Mouse (Mus musculus): ENCODE data around the gene Slc26a6. TPM values are rescaled to one million over a fixed set of nuclear protein-coding genes. Genes with fewer than 3 reads are reported as not detected.

Gene Slc26a6
- 22.4 and 23.1 TPM in 2 replicates for polyA plus RNA-seq (2012; rRNA removed)

DNA sequence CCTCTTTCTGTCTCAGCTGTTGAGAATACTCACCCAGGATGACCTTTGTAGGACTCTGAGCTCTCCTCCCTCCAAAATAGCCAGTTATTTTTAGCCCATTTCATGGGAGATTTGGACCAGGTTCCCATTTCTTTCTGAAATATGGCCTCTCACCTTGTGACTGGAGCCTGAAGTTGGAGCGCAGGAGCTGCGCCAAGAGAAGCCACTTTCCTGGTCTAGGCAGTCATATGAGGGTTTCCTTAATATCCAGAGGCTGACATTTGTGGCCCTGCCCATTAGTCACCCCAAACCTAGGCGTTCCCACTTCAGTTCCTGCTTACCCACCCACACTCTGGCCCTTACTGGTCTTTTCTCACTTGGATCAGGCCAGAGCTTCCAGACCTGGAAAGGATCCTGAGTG lies at the start of gene Slc26a6:
Gene Slc26a6, plus strand, starts transcription at position 308 of the 400 bp plus-strand sequence.
- no peak for DNase-seq (ENCODE audit: low read depth)
- TF ChIP-seq POLR2A (IDR thresholded peaks at IDR 0.05; ENCODE audit: borderline replicate concordance, extremely low read depth, insufficient read depth, insufficient read length, poor library complexity, severe bottlenecking) (no peak), CTCF (IDR thresholded peaks at IDR 0.05; ENCODE audit: borderline replicate concordance, extremely low read depth, insufficient read depth, insufficient read length) (no peak)

GRCm38 (mm10) chr9:108805768-108806167 lies 47.3 kb upstream of the Slc26a6 start:
- no peak for DNase-seq (ENCODE audit: low read depth)
- no peak for TF ChIP-seq POLR2A (IDR thresholded peaks at IDR 0.05; ENCODE audit: borderline replicate concordance, extremely low read depth, insufficient read depth, insufficient read length, poor library complexity, severe bottlenecking)
- no peak for TF ChIP-seq CTCF (IDR thresholded peaks at IDR 0.05; ENCODE audit: borderline replicate concordance, extremely low read depth, insufficient read depth, insufficient read length)

DNA sequence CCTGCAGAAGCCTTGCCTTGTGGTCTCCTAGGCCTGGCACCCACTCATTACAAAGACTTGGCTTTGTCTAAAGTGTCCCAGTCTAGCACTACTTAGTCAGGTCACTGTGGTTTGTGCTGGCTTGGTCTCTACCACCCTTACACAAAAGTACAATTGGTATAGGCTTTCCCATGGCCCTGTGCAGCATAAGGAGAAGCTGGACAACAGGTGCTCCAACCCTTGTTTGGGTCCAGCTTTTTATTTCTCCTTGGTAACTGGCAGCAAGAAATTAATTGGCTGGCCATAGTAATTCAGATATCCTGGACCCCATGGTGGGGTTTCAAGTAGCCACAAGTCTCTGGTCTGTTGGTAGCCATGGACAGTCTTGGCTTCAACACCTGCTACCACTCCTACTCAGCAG lies 46.7 kb upstream of the Slc26a6 start:
- TF ChIP-seq POLR2A (IDR thresholded peaks at IDR 0.05; ENCODE audit: borderline replicate concordance, extremely low read depth, insufficient read depth, insufficient read length, poor library complexity, severe bottlenecking) (no peak), CTCF (IDR thresholded peaks at IDR 0.05; ENCODE audit: borderline replicate concordance, extremely low read depth, insufficient read depth, insufficient read length) (no peak)
- DNase-seq (ENCODE audit: low read depth): no peak

- TF ChIP-seq CTCF (IDR thresholded peaks at IDR 0.05; ENCODE audit: borderline replicate concordance, extremely low read depth, insufficient read depth, insufficient read length) (no peak), POLR2A (IDR thresholded peaks at IDR 0.05; ENCODE audit: borderline replicate concordance, extremely low read depth, insufficient read depth, insufficient read length, poor library complexity, severe bottlenecking) (no peak)
- DNase-seq (ENCODE audit: low read depth): no peak
Observed at GRCm38 (mm10) chr9:108806831-108807230, 46.3 kb upstream of the Slc26a6 start.

DNA sequence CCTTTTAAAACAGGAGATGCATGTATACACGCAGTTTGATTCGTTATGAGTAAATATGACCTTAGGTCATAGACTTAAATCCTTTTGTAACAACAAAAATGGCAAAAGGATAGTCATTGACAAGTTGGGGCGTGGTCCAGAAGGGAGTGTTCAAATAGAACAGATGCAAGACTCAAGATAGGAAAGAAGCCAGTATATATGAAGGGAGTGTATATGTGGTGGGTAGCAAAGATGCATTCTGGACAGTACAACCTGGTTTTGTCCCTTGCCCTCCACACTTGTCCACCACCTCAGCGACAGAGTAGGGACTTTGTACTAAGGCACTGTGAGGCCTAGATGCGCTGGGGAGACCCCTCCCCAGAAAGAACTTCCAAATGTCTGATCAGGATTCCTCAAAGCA lies 45.4 kb upstream of the Slc26a6 start:
- TF ChIP-seq CTCF (IDR thresholded peaks at IDR 0.05; ENCODE audit: borderline replicate concordance, extremely low read depth, insufficient read depth, insufficient read length) (no peak), POLR2A (IDR thresholded peaks at IDR 0.05; ENCODE audit: borderline replicate concordance, extremely low read depth, insufficient read depth, insufficient read length, poor library complexity, severe bottlenecking) (no peak)
- no peak for DNase-seq (ENCODE audit: low read depth)

- DNase-seq (ENCODE audit: low read depth): peak; percentile 95
- TF ChIP-seq POLR2A (IDR thresholded peaks at IDR 0.05; ENCODE audit: borderline replicate concordance, extremely low read depth, insufficient read depth, insufficient read length, poor library complexity, severe bottlenecking) (peak; percentile 79; the same call in 1 of the 2 replicates), CTCF (IDR thresholded peaks at IDR 0.05; ENCODE audit: borderline replicate concordance, extremely low read depth, insufficient read depth, insufficient read length) (peak; percentile 91)
Observed at GRCm38 (mm10) chr9:108808163-108808665, 44.9 kb upstream of the Slc26a6 start, which contains the start of gene Nckipsd. Gene Nckipsd (plus strand): TSS chr9:108808368.

DNA sequence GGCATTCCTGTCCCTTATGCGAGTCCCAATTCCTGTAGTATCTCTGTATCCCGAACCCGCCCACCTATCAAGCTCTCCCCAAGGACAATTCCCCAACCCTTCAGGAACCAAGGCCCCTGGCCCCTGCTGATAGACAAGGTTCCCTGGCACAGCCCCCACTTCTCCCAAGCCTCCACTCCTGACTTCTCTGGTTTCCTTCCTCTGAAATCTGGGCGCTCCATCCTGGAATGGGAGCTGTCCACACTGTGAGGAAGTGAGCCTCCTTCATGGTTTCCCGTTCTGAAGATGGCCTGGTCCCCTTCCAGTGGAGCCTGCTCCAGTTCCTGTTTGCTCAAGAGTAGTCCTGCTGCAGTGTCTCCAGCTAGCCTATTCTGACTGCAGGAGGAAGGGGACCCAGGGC lies 43.9 kb upstream of the Slc26a6 start:
- DNase-seq (ENCODE audit: low read depth): no peak
- TF ChIP-seq CTCF (IDR thresholded peaks at IDR 0.05; ENCODE audit: borderline replicate concordance, extremely low read depth, insufficient read depth, insufficient read length) (no peak), POLR2A (IDR thresholded peaks at IDR 0.05; ENCODE audit: borderline replicate concordance, extremely low read depth, insufficient read depth, insufficient read length, poor library complexity, severe bottlenecking) (no peak)

- TF ChIP-seq POLR2A (IDR thresholded peaks at IDR 0.05; ENCODE audit: borderline replicate concordance, extremely low read depth, insufficient read depth, insufficient read length, poor library complexity, severe bottlenecking): no peak
- TF ChIP-seq CTCF (IDR thresholded peaks at IDR 0.05; ENCODE audit: borderline replicate concordance, extremely low read depth, insufficient read depth, insufficient read length): no peak
- no peak for DNase-seq (ENCODE audit: low read depth)
Observed at GRCm38 (mm10) chr9:108809723-108810122, 43.4 kb upstream of the Slc26a6 start.

DNA sequence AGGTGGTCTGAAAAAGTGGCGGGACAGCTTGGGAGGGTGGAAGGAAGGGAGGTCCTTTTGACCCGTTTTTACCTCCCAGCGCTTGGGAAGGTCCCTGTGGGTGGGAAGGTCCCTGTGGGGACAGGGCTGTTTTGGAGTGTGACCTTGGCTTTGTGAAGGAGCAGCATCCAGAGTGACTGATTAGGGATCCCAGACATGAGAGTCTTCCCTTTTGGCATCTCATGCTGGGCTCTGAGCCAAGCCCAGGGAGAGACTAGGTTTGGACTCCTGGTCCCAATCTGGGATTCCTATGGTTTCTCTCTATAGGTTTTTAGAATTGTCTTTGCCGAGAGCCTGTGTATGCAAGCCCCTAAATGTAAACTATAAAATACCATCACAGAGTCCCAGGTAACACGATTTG lies 42.6 kb upstream of the Slc26a6 start:
- TF ChIP-seq CTCF (IDR thresholded peaks at IDR 0.05; ENCODE audit: borderline replicate concordance, extremely low read depth, insufficient read depth, insufficient read length) (no peak), POLR2A (IDR thresholded peaks at IDR 0.05; ENCODE audit: borderline replicate concordance, extremely low read depth, insufficient read depth, insufficient read length, poor library complexity, severe bottlenecking) (no peak)
- DNase-seq (ENCODE audit: low read depth): no peak

GRCm38 (mm10) chr9:108815557-108815956 lies 37.5 kb upstream of the Slc26a6 start:
- TF ChIP-seq POLR2A (IDR thresholded peaks at IDR 0.05; ENCODE audit: borderline replicate concordance, extremely low read depth, insufficient read depth, insufficient read length, poor library complexity, severe bottlenecking): no peak
- no peak for TF ChIP-seq CTCF (IDR thresholded peaks at IDR 0.05; ENCODE audit: borderline replicate concordance, extremely low read depth, insufficient read depth, insufficient read length)
- DNase-seq (ENCODE audit: low read depth): no peak

DNA sequence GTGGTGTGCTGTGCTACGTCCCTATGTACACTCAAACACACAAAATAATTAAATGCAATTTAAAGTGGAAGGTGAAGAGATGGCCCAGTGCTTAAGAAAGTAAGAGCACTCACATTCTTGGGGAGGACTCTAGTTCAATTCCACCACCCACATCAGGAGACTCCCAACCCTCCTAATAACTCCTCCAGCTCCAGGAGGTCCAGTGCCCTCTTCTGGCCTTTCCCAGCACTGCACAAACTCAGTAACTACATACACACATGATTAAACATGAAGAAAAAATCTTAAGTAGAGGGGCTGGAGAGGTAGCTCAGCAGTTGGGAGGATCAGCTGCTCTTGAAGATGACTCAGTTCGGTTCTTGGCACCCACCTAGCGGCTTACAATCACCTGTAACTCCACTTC lies 33.6 kb upstream of the Slc26a6 start:
- peak; percentile 71; the same call in 1 of the 2 replicates for TF ChIP-seq CTCF (IDR thresholded peaks at IDR 0.05; ENCODE audit: borderline replicate concordance, extremely low read depth, insufficient read depth, insufficient read length)
- no peak for TF ChIP-seq POLR2A (IDR thresholded peaks at IDR 0.05; ENCODE audit: borderline replicate concordance, extremely low read depth, insufficient read depth, insufficient read length, poor library complexity, severe bottlenecking)
- peak; percentile 63 for DNase-seq (ENCODE audit: low read depth)

DNA sequence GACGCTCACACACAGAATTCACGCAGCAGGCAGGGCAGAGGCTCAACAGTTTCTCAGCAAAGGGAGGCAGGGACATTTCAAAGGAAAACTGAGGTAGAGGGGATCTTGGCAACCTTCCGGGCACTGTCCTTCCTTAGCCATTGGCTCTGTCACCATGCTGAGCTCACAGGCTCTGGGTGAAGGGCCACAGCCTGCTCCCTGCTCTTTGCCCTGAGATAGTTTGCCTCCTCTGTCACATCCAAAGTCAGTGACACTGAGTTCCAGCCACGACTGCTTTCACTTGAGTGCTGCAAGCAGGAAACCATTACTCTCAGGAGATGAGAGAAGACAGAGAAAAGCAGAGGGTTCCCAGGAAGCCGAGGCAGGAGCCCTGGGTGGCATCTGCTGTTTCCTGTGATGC lies 33.0 kb upstream of the Slc26a6 start:
- DNase-seq (ENCODE audit: low read depth): no peak
- TF ChIP-seq POLR2A (IDR thresholded peaks at IDR 0.05; ENCODE audit: borderline replicate concordance, extremely low read depth, insufficient read depth, insufficient read length, poor library complexity, severe bottlenecking) (no peak), CTCF (IDR thresholded peaks at IDR 0.05; ENCODE audit: borderline replicate concordance, extremely low read depth, insufficient read depth, insufficient read length) (no peak)
